Mouse (Mus musculus): ENCODE data around the gene Tbx1.

Gene Tbx1

GRCm38 (mm10) chr16:18587847-18588737 is 2.4 kb downstream of the Tbx1 start:
- DNase-seq (ENCODE audit: low spot score in 2 of 2) = no peak

- DNase-seq (ENCODE audit: low spot score in 2 of 2) = no peak
Measured at GRCm38 (mm10) chr16:18586906-18587546, 3.4 kb downstream of the Tbx1 start.

- DNase-seq (ENCODE audit: low spot score in 2 of 2) = no peak
Measured at GRCm38 (mm10) chr16:18586076-18586905, 4.2 kb downstream of the Tbx1 start.

- DNase-seq (ENCODE audit: low spot score in 2 of 2) = no peak
Measured at GRCm38 (mm10) chr16:18585676-18586075, 4.8 kb downstream of the Tbx1 start.

- no peak for DNase-seq (ENCODE audit: low spot score in 2 of 2)
Measured at GRCm38 (mm10) chr16:18584901-18585510, 5.5 kb downstream of the Tbx1 start.

- no peak for DNase-seq (ENCODE audit: low spot score in 2 of 2)
Measured at GRCm38 (mm10) chr16:18583673-18584357, 6.7 kb downstream of the Tbx1 start.

DNA sequence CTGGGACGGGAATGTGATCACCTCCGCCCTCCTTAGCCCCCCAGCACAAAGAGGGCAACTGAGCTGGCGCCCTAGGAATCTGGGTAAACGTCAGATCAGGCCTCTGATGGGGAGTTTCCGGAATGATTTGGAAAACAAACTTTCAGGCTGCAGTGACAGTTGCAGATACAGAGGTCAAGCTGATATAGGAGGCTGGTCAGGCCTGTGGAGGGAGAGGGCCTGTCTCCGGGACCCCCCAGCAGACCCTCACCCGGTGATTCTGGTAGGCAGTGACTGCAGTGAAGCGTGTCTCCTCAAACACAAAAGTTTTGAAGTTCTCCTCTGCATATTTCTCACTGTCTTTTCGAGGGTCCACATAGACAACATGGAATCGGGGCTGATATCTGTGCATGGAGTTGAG is 7.3 kb downstream of the Tbx1 start:
- no peak for DNase-seq (ENCODE audit: low spot score in 2 of 2)

- no peak for DNase-seq (ENCODE audit: low spot score in 2 of 2)
Measured at GRCm38 (mm10) chr16:18582426-18583148, 7.9 kb downstream of the Tbx1 start.

- DNase-seq (ENCODE audit: low spot score in 2 of 2) = peak in 1 of 2 experiments; percentile 14
Measured at GRCm38 (mm10) chr16:18581623-18582205, 8.8 kb downstream of the Tbx1 start.

DNA sequence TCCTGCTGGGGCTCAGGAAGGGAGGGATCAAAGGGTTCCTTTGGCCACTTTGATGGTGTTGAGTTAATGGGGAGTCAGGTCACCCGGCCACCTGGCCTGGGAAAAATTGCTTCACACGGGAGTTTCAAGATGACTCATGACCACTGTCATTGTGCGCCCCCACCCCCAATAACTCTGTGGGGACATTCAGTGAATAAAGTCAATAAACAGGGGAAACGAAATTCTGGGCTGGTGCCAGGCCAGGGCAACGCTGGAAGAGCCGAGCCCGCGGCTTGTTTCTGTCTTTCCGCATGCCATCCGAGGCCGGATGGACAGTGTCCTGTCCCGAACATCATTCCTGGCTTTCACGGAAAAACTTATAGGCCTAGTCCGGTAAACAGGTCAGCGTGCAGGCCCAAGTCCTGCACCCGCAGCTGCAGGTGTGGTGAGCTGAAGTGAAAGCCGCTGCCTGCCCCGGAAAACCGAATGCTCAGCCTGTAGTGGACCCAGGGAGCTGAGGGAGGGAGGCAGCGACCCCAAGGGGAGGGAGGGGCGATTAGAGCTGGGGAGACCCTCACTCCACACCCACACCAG is 9.3 kb downstream of the Tbx1 start:
- no peak for DNase-seq (ENCODE audit: low spot score in 2 of 2)

DNA sequence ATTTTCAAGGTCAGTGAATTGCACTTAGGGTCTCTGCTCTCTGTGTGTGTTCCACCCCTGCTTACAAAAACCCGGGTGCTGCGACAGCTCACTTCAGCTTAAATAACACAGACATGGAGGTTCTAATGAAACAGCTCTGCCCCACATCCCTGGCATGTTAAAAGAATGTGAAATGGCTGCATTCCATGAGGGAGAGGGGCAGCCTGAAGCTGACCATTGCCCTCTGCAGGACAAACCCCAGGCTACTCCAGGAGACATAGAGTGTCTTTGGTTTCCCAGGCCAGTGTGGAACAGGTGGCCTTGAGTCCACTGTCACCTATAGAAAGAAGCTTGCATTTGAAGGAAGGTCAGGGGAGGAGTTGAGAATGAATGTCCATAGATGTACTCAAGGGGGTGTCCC is 10.1 kb downstream of the Tbx1 start:
- no peak for DNase-seq (ENCODE audit: low spot score in 2 of 2)

DNA sequence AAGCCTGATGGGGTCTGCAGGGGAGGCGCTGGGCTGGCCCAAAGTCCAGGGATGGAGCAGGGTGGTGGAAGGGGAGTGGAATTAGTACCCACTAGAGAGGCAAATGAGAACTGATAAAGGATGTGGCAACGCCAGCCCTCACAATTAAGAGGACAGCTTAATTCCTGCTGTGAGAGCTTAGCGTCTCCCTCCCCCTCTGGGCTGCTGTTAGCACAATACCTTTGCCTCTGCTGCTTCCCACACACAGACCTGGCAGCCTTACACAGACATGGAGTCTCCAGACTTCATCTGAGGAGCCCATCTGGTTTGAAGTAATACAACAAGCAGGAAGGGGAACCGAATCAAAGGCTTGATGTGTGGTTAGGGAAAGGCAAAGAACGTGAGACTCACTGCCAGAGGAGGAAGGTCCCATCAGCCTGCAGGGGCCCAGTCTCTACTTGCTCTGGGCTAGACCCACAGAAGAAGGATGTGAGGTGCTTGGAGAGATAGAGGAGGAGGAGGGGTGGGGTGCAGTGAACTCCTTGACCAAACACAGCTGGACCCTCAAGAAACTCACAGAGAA is 12.8 kb downstream of the Tbx1 start:
- DNase-seq (ENCODE audit: low spot score in 2 of 2) = no peak

GRCm38 (mm10) chr16:18577071-18577470 is 13.4 kb downstream of the Tbx1 start:
- no peak for DNase-seq (ENCODE audit: low spot score in 2 of 2)

- DNase-seq (ENCODE audit: low spot score in 2 of 2) = no peak
Measured at GRCm38 (mm10) chr16:18574196-18574595, 16.3 kb downstream of the Tbx1 start.

DNA sequence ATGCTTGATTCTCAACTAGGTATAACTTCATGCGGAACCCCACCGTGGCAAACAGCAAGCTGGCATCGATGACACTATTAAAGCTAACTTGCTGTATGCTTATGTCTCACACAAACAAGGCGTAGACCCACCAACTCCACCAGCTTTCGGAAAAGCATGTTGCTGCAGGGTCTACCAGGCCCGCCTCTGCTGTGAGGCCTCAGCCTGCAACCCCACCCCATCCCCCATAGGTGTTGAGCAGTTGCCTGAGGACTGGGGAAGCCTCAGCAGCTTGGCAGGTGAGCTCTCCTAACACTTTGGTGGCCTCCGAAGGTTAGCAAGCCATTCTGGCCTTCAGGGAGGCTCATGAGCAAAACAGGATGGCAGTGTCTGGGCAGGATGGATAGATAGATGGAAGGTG is 21.9 kb downstream of the Tbx1 start:
- no peak for DNase-seq (ENCODE audit: low spot score in 2 of 2)

DNA sequence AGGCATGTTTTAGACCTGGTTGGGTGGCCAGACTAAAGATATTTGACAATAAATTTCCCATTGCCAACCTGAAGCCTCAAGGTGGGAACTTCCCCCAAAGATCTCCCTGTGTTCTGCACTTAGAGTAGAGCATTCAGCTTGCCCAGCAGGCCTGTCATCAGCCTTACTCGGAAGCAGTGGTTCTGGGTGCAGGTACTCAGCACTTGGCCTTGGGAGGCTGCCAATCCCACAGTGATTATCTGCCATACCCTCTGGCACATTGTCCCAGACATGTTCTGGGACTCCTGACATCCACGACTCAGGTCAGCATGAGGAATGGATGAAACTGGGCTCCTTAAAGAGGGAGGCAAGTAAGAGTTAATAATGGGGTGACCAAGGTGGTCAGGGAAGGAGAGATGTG is 26.0 kb downstream of the Tbx1 start:
- no peak for DNase-seq (ENCODE audit: low spot score in 2 of 2)

DNA sequence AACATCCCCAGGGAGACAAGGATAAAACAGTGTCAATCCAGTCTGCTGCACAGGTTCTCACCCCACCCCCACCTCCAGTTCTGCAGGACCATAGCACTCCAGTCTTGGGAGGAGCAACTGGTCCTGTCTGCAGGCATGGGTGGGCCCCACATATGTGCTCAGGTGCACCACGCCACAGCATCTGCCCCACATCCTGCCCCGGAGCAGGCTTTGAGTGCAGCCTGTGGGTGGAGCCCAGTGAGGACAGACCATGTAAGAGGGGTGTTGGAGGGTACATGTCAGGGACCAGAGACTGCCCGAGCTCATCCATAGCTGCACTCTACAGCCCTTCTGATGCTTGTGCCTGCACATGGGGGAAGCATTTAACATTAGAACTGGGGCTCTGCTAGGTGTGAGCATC is 34.0 kb downstream of the Tbx1 start:
- no peak for DNase-seq (ENCODE audit: low spot score in 2 of 2)

DNA sequence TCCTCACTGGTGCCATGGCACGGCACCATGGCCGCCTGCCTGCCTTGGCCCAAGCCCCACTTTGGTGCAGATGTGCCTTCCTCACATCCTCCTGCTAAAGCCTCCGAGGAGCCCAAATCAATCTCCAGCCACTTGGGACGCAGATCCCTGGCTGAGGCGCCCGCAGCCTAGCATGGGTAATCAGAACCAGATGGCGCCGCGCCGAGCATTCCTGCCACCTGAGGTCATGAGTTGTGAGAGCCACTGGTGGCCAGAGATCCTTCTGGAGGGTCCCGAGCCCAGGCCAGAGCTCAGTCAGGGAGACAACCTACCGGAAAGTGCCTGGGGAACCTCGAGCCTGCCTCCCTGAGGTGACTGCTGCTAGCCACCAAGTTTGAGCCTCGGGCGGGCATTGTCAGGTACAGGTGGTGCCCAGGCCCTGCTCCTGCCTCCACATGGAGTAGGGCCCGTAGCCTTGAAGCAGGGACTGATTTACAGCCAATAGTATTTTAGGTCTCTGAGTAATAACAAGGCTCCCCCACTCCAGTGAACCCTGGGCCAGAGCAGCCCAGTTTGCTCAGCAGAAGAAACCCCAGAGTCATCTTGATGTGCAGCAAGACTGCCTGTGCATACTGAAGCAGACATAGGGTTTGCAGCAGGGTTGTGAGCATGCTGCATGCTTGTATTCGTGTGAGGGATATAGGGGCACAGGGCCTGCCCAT is 35.1 kb downstream of the Tbx1 start:
- no peak for DNase-seq (ENCODE audit: low spot score in 2 of 2)

DNA sequence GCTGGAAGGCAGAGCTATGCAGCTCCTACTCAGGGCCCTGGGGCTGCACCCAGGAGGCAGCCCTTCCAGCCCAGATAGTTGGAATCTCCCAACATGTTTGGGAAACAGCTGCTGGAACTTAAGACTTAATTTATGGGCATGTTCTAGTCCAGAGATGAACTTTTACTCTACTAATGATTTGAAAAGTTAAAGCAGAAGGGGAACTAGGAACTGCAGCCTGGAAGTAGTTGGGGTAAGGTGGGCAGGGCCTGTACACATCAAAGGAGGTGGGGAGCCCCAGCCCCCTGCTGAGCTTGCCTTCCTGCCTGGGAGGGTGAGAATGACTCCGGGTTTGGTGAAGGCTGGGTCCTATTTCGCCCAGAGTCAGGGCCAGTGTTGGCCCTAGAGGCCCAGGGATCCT is 35.8 kb downstream of the Tbx1 start:
- DNase-seq (ENCODE audit: low spot score in 2 of 2) = no peak

Measured in right cerebral cortex, adult 2 months (tissue).